Mouse (Mus musculus): ENCODE results near the gene Adtrp. TPM values are rescaled to one million over a fixed set of nuclear protein-coding genes. Genes with fewer than 3 reads are reported as not detected.
A peak's percentile ranks its signal among the peaks of the same experiment; 100 is the strongest.

The Adtrp gene
- total and polyA plus RNA-seq, 2 experiments = 193 to 323 TPM

- Histone ChIP-seq H3K79me2 (ENCODE audit: control insufficient read depth, insufficient read depth, low read length) (peaks cover 20% of the 10 kb centered on the region; the same call in 1 of the 2 replicates), H3K4me1 (ENCODE audit: control insufficient read depth, insufficient read depth, low read length) (peaks cover 14% of the 10 kb centered on the region), H3K36me3 (ENCODE audit: control insufficient read depth, insufficient read depth, low read length) (peaks cover 16% of the 10 kb centered on the region; the same call in 1 of the 2 replicates), H3K4me3 (ENCODE audit: insufficient read depth, low read depth, low read length) (no peak overlapping the region), H3K9ac (ENCODE audit: low read depth, low read length) (no peak overlapping the region), H3K27ac (replicated peaks; ENCODE audit: insufficient read depth, low read depth, low read length) (no peak overlapping the region), H3K27me3 (ENCODE audit: control insufficient read depth, insufficient read depth, low read length) (no peaks in the 10 kb centered on the region)
- TF ChIP-seq CTCF (IDR thresholded peaks at IDR 0.05; ENCODE audit: low read depth, low read length) (no peak), POLR2A (IDR thresholded peaks at IDR 0.05; ENCODE audit: extremely low read depth, insufficient read depth, low read length) (no peak)
- DNase-seq (ENCODE audit: extremely low read depth, low read depth, low spot score) = peak; percentile 33
- 93% methylated on average over 4 of the region's 4 CpGs for WGBS
These were observed 28.0 kb downstream of the Adtrp start for GRCm38 (mm10) chr13:41819484-41819883.

- TF ChIP-seq POLR2A (IDR thresholded peaks at IDR 0.05; ENCODE audit: extremely low read depth, insufficient read depth, low read length) (no peak), CTCF (IDR thresholded peaks at IDR 0.05; ENCODE audit: low read depth, low read length) (no peak)
- no peak overlapping the region for H3K4me3 ChIP-seq (ENCODE audit: insufficient read depth, low read depth, low read length)
- peaks cover 18% of the 10 kb centered on the region for H3K4me1 ChIP-seq (ENCODE audit: control insufficient read depth, insufficient read depth, low read length)
- peak overlapping the region; percentile 88 for H3K27ac ChIP-seq (replicated peaks; ENCODE audit: insufficient read depth, low read depth, low read length)
- DNase-seq (ENCODE audit: extremely low read depth, low read depth, low spot score) = peak; percentile 90
- H3K27me3 ChIP-seq (ENCODE audit: control insufficient read depth, insufficient read depth, low read length) = no peaks in the 10 kb centered on the region
- H3K36me3 ChIP-seq (ENCODE audit: control insufficient read depth, insufficient read depth, low read length) = peaks cover 27% of the 10 kb centered on the region; the same call in 1 of the 2 replicates
- 35% methylated on average over 4 of the region's 4 CpGs for WGBS
- no peak overlapping the region for H3K9ac ChIP-seq (ENCODE audit: low read depth, low read length)
- peaks cover 14% of the 10 kb centered on the region; the same call in 1 of the 2 replicates for H3K79me2 ChIP-seq (ENCODE audit: control insufficient read depth, insufficient read depth, low read length)
These were observed 29.9 kb downstream of the Adtrp start for GRCm38 (mm10) chr13:41817583-41817982.

GRCm38 (mm10) chr13:41816643-41817042, 30.8 kb downstream of the Adtrp start:
- no peak for DNase-seq (ENCODE audit: extremely low read depth, low read depth, low spot score)
- 95% methylated on average over 4 of the region's 4 CpGs for WGBS
- Histone ChIP-seq H3K79me2 (ENCODE audit: control insufficient read depth, insufficient read depth, low read length) (peaks cover 14% of the 10 kb centered on the region; the same call in 1 of the 2 replicates), H3K9ac (ENCODE audit: low read depth, low read length) (no peak overlapping the region), H3K4me3 (ENCODE audit: insufficient read depth, low read depth, low read length) (no peak overlapping the region), H3K36me3 (ENCODE audit: control insufficient read depth, insufficient read depth, low read length) (peaks cover 27% of the 10 kb centered on the region; the same call in 1 of the 2 replicates), H3K27me3 (ENCODE audit: control insufficient read depth, insufficient read depth, low read length) (no peaks in the 10 kb centered on the region), H3K4me1 (ENCODE audit: control insufficient read depth, insufficient read depth, low read length) (peaks cover 18% of the 10 kb centered on the region), H3K27ac (replicated peaks; ENCODE audit: insufficient read depth, low read depth, low read length) (no peak overlapping the region)
- no peak for TF ChIP-seq POLR2A (IDR thresholded peaks at IDR 0.05; ENCODE audit: extremely low read depth, insufficient read depth, low read length)
- TF ChIP-seq CTCF (IDR thresholded peaks at IDR 0.05; ENCODE audit: low read depth, low read length) = no peak

DNA sequence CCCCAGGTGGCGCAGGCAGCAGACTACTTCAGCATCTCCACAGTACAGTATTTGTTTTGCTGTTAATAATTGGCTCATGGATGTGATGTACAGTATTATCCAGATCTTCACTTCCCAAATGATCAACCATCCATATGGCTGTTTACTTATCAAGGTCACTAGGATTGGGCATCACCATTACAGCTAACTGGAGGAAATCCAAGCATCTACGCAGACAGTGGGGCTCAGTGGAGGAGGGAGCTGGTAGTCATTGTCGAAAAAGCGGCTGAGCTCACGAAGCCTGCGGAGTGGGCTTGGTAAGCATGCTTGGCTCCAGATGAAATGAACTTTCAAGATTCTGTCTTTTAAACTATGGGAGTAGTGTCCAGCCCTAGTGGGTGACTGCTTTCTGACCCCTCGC, 36.7 kb downstream of the Adtrp start:
- no peak overlapping the region for H3K9ac ChIP-seq (ENCODE audit: low read depth, low read length)
- H3K4me1 ChIP-seq (ENCODE audit: control insufficient read depth, insufficient read depth, low read length) = peaks cover 4% of the 10 kb centered on the region; the same call in 1 of the 2 replicates
- peaks cover 48% of the 10 kb centered on the region; the same call in 1 of the 2 replicates for H3K36me3 ChIP-seq (ENCODE audit: control insufficient read depth, insufficient read depth, low read length)
- H3K79me2 ChIP-seq (ENCODE audit: control insufficient read depth, insufficient read depth, low read length) = no peaks in the 10 kb centered on the region
- no peak overlapping the region for H3K4me3 ChIP-seq (ENCODE audit: insufficient read depth, low read depth, low read length)
- TF ChIP-seq CTCF (IDR thresholded peaks at IDR 0.05; ENCODE audit: low read depth, low read length) = no peak
- TF ChIP-seq POLR2A (IDR thresholded peaks at IDR 0.05; ENCODE audit: extremely low read depth, insufficient read depth, low read length) = no peak
- WGBS = 95% methylated on average over 7 of the region's 7 CpGs
- DNase-seq (ENCODE audit: extremely low read depth, low read depth, low spot score) = no peak
- H3K27ac ChIP-seq (replicated peaks; ENCODE audit: insufficient read depth, low read depth, low read length) = no peak overlapping the region
- H3K27me3 ChIP-seq (ENCODE audit: control insufficient read depth, insufficient read depth, low read length) = no peaks in the 10 kb centered on the region

GRCm38 (mm10) chr13:41807815-41808214, 39.7 kb downstream of the Adtrp start:
- no peaks in the 10 kb centered on the region for H3K27me3 ChIP-seq (ENCODE audit: control insufficient read depth, insufficient read depth, low read length)
- H3K36me3 ChIP-seq (ENCODE audit: control insufficient read depth, insufficient read depth, low read length) = peaks cover 47% of the 10 kb centered on the region
- no peak overlapping the region for H3K27ac ChIP-seq (replicated peaks; ENCODE audit: insufficient read depth, low read depth, low read length)
- H3K9ac ChIP-seq (ENCODE audit: low read depth, low read length) = no peak overlapping the region
- DNase-seq (ENCODE audit: extremely low read depth, low read depth, low spot score) = no peak
- H3K4me1 ChIP-seq (ENCODE audit: control insufficient read depth, insufficient read depth, low read length) = peaks cover 1% of the 10 kb centered on the region; the same call in 1 of the 2 replicates
- TF ChIP-seq CTCF (IDR thresholded peaks at IDR 0.05; ENCODE audit: low read depth, low read length) (no peak), POLR2A (IDR thresholded peaks at IDR 0.05; ENCODE audit: extremely low read depth, insufficient read depth, low read length) (no peak)
- WGBS = 79% methylated on average over 4 of the region's 4 CpGs
- H3K79me2 ChIP-seq (ENCODE audit: control insufficient read depth, insufficient read depth, low read length) = no peaks in the 10 kb centered on the region
- H3K4me3 ChIP-seq (ENCODE audit: insufficient read depth, low read depth, low read length) = no peak overlapping the region

DNA sequence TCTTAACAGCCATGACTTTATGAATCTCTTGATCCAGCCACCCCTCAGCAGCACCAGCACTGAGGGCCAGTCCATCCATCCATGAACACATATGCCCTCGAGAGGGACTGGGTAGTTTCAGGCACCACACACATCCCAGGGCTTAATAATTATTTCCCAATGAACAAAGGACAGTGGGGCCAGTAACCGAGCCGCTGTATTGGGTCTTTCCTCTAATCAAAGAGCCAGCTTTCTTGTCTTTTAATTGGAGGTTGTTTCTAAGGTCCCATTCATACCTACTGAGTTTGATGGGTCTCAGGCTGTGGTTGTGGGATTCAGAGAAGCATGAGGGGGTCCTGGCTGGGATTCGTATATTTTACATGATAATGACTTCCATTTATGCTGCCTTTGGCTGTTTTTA, 40.2 kb downstream of the Adtrp start:
- WGBS = 90% methylated on average over 4 of the region's 4 CpGs
- no peak overlapping the region for H3K4me3 ChIP-seq (ENCODE audit: insufficient read depth, low read depth, low read length)
- no peak for DNase-seq (ENCODE audit: extremely low read depth, low read depth, low spot score)
- H3K36me3 ChIP-seq (ENCODE audit: control insufficient read depth, insufficient read depth, low read length) = peaks cover 44% of the 10 kb centered on the region
- H3K4me1 ChIP-seq (ENCODE audit: control insufficient read depth, insufficient read depth, low read length) = no peaks in the 10 kb centered on the region
- no peak overlapping the region for H3K9ac ChIP-seq (ENCODE audit: low read depth, low read length)
- no peak overlapping the region for H3K27ac ChIP-seq (replicated peaks; ENCODE audit: insufficient read depth, low read depth, low read length)
- no peak for TF ChIP-seq CTCF (IDR thresholded peaks at IDR 0.05; ENCODE audit: low read depth, low read length)
- H3K27me3 ChIP-seq (ENCODE audit: control insufficient read depth, insufficient read depth, low read length) = no peaks in the 10 kb centered on the region
- no peaks in the 10 kb centered on the region; the same call in 1 of the 2 replicates for H3K79me2 ChIP-seq (ENCODE audit: control insufficient read depth, insufficient read depth, low read length)

Measured in liver, adult 2 months (tissue).